Mouse (Mus musculus) adrenal gland (tissue): Measurements from ENCODE around the gene Fbxl21.

Experiments used
- intact Hi-C: fragments of 180-260 bp; cut with DNase I; formaldehyde crosslinking; loops from one replicate; pipeline ENCODE4 v1.15.1; 2025
- long read RNA-seq, 2 experiments: library from polyadenylated mRNA; unstranded; transcript quantifications; one replicate each; pipeline ENCODE4 v2.0.0; 2020; ENCODE audit warnings: borderline replicate concordance in 1 of 2; ENCODE audit not compliant: insufficient replicate concordance in 1 of 2

The Fbxl21 gene
- long read RNA-seq, experiment 1, result 0 reads
- long read RNA-seq, experiment 2, partial matches to known transcripts, result 1 of 5 reads
- long read RNA-seq, experiment 2, other reads (novel, unspliced or antisense), result 1 of 5 reads

DNA sequence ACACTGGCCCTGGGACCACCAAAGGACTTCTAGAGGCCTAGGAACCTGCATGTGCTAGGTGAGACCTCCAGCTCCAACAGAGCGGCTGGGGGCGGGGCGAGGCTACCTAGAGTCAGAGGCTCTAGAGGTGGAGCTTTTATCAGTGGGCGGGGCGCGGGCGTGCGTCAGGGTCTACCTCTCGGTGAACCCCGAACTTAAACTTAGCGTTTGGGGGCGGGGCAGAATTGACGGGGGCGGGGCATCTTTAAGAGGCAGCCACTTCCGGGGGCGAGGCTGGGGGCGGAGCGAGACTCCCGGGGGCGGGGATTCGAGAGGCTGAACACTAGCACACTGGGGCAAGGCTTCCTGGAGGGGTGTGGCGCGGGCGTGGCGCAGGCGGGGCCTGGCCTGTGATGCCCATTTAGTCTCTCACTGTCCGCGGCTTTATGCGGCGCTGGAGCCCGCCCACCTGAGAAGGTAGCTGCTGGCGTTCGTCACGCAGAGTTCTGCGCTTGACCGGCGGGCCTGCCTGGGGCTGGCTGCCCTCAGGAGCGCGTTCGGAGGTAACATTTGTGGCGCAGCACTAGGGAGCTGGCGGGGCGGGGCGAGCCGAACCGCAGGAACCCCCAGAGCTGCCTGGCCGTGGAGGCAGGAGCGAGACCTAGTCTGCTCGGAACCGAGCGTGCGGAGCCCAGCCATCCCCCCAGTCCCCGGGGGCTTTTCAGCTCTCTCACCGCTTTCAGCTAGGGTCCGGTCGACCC lies at the start of gene Fbxl21:
Fbxl21 (plus strand) TSS at position 392 of the 740 bp plus-strand sequence.
- intact Hi-C loops, result no loop called here

DNA sequence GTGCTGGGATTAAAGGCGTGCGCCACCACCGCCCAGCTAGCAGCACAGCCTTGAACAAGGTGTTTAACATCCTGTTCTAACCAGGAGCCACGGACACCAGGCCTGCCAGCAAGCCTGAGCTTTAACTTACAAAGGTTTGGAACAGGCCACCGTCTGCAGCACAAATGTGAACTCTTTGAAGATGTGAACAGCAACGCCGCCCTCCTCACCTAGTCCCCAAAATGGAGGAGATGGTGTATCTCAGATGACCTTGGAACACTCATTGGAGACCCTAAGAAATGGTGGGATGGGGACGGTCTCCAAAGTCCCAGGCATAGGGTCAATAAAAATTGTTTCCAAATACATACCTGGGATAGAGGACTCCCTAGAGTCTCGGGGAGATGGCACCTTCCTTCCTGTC lies 49.6 kb upstream of the Fbxl21 start:
- intact Hi-C loops, result loop anchor here (5.0 kb wide), 1 partner anchor 790 kb away; no protein-coding TSS in a partner anchor

DNA sequence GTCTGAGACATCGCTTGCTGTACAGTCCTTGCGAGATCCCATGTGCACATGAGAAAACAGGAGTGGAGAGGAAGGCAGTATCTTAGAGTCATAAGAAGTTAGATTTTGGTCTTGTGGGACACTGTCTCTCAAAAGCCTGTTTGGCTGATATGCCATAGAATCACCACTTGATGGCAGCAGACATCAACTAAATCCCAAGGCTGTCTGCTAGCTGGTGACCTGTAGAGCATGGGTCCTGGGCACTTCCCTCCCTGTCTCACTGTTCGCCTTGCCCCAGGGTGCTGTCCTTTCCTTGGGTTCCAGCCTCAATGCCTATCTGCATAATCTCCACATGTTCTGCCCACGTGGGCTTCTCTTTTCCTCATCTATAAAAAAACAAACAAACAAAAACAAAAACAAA lies 46.9 kb upstream of the Fbxl21 start:
- intact Hi-C loops, result loop anchor here (5.0 kb wide), 4 partner anchors 62 to 282 kb away; no protein-coding TSS in a partner anchor

DNA sequence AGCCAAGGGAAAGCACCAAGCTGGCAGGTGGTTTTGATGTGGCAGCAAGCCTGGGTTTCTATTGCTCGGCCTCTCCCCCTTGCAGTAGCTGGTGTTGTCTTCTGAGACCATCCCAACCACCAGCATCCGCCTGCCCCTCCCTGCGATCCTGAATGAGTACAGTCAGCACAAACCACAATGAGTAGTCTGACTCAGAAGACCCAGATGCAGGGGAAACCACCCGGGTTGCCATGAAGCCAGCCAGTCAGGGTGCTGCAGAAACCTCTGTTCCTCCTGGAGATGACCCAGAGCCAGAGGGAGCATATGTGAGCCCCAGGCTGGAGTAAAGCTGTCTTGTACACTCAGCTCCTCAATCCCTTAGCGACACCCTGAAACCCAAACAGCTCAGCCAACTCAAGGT lies 45.5 kb upstream of the Fbxl21 start:
- intact Hi-C loops, result loop anchor here (2.0 to 5.0 kb wide), 5 partner anchors 61 to 281 kb away; no protein-coding TSS in a partner anchor

DNA sequence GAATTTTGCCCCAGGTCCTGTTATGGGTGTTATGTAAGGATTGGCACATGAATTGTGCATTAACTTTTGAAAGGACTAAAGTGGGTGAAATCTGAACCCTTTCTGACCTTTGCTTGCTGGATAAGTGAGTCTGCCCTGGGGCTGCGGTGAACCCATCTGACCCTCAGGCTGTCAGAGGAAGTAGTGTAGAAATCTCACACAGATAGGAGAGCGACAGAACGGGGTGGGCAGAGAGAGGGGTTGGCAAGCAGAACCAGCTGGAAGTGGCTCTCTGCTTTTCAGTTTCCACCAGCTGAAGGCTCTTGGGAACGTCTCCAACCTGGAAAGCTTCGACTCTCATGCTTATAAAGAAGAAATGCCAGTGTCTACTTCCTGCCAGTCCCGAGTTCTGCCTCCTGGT lies 45.0 kb upstream of the Fbxl21 start:
- intact Hi-C loops, result loop anchor here (2.0 to 5.0 kb wide), 5 partner anchors 60 to 280 kb away; no protein-coding TSS in a partner anchor

DNA sequence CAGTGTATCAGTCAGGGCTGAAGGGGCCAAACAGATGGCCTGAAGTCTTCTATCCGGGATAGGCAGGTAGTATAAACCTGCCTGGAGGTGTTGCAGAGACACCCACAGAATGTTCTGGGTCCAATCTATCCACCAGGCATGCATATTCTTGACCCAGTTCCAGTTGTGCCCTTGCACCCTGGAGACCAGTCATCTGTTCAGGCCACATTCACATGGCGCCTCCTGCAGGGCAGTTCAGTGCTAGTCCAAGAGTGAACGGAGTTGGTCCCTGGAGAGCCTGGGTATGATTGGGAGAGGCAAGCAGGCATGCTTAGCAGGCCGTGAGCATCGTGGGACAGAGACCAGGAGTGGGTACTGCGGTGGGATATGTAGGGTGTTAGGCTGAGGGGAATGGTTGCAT lies 44.2 kb upstream of the Fbxl21 start:
- intact Hi-C loops, result loop anchor here (5.0 kb wide), 4 partner anchors 59 to 279 kb away; no protein-coding TSS in a partner anchor

DNA sequence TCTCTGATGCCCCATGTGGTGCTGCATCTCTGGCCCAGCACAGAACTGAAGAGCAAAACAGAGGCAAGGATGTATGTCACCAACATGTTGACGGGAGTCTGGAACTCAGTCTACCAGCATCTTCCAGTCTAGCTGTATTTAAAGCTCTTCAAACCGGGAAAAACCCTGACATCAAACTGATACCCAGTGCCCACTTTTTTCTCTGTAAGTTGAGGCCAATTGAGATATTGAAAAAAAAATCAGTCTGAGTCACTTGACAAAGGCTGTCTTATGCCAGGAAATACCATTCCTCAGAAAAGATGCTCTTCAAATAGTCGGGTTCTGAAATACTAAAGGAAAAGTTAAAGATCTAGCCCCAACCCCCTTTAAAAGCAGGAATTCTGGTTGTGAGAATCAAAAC lies 40.1 kb upstream of the Fbxl21 start, which contains the start of gene Il9:
Il9 (minus strand) TSS at position 101 of the 400 bp plus-strand sequence.
- intact Hi-C loops, result no loop called here

DNA sequence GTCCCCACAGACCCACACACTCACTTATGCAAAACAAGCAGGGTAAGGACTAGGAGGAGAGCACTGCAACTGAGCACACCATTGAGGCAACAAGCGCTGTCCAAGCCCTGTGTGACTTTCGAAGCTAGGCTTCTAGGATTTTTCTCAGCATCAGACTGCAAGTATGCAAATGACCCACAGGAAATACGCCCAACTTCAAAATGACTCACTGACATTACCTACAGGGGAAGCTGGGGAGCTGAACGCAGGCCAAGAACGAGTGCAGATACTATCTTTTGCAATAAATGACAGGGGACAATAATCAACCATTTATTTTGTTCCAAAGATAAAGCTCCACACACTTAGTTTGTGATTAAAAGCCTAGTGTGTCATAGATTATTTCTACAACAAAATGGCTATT lies 34.3 kb upstream of the Fbxl21 start:
- intact Hi-C loops, result no loop called here

DNA sequence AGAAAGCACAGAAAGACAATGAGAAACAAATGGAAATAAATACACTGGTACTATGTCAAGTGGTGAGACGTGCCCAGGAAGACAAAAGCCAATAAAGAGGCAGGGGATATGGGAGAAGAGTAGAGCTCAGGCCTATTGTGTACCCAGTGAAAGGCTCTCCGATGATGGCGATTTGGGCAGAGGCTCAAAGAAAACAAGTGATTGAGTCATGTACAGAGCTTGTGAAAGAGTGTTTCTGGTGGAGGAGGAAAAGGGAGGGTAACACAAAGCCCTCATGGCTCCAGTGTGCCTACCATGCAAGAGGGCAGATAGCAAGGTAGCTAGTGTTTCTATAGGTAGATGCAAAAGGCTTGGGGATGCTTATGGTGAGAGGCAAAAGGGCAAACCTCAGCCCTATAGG lies 27.8 kb upstream of the Fbxl21 start:
- intact Hi-C loops, result no loop called here

DNA sequence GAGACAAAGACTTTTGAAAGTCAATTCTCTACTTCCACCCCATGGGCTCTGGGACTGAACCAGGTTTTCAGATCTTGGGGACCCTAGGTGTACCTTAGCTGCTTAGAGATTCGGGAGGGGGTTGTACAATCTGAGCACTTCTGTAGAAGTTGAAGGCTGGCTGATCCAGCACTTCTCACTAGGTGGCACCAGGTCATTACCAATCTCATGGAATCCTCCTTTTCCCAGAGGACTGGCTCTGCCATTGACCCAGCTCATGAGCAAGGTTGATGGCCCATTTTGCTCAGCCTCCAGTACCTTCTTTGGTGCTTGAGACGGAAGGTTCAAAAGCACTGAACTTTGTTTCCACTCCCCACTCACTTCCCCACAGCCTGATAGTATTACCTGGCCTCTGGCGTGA lies 22.1 kb upstream of the Fbxl21 start:
- intact Hi-C loops, result no loop called here

DNA sequence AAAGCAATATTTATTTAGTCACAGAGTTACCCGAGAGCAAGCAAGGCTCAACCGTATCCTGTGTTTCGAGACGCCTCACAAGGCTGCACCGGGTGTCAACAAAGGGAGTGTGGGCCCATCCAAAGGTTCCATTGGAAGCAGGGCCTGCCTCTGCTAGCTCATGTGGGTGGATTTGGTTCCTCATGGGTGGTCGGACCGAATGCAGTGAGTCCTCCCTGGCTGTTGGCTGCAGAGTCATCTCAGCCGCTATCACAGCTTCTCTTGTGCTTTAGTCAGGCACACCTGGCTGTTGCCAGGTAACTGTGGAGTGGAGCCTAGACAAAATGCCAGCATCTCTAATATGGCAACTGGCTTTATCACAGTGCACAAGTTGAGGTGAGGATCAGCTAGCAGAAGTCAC lies 21.6 kb upstream of the Fbxl21 start:
- intact Hi-C loops, result no loop called here

DNA sequence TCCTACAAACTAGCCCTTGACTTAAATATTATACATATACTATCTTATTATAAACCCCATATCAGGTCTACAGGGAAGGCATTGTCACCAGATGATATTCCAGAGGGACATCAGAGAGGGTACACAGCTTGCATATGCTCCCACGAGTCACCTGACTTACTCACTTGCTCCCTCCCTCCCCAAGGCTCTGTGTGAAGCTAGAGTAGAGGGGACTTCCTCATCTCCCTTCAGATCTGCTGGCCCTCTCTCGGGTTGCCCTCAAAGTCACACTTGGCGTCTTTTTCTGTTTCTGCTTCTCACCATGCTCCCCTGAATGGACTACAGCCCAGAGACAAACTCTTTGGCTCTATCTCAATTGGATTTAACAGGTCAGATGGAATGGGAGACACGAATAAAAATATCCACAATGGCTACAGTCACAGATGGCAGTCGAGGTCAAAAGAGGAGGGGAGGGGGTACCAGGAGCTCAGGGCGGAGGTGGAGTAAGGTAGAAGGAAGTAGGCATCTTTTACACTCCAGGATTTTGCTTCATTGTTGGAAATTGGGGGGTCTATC lies 20.3 kb upstream of the Fbxl21 start:
- intact Hi-C loops, result no loop called here

DNA sequence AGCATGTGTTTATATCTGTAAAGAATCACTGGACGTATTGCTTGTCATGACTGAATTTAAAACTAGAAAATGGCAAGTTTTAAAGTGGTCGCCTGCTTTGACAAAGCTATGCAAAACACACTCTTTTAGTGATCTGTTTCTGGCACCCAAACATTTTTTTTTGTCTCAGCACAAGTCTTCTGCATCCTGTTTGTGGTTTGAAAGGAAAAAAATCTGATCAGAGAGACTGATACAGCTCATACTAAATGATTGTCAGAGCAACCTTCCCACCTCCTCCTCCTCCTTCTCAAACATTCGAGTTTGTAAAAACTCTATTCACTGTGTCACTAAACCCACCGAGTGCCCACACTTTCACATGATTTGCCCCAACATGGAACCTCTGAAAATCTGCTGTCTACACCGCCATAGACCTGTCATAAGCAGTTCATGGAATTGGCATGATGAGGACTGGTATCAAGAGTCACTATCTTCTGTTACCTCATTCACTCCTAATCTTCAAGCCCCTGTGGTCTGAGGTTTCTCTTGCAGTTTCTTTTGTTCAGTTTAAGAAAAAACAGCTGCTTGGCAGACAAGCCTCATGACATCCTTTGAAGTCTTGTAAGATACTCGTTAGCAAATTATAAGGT lies 15.3 kb upstream of the Fbxl21 start:
- intact Hi-C loops, result no loop called here

DNA sequence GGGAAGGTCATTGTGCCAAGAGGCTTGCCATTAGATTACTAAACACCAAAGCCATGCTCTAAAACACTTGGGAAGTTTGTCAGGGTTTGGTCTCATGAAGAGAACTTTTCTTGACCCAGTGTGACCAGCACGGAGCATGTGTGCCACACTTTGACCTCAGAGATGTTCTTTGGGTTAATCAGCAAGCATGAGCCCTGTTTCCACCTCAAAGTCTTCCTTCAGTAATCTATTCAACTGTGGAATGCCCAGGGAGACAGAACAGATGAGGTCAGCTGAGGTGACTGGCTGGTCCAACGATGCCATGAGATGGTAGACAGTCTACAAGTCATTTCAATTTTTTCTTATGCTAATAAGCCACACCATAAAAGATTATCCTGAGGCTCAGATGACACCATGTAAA lies 12.5 kb upstream of the Fbxl21 start:
- intact Hi-C loops, result no loop called here

DNA sequence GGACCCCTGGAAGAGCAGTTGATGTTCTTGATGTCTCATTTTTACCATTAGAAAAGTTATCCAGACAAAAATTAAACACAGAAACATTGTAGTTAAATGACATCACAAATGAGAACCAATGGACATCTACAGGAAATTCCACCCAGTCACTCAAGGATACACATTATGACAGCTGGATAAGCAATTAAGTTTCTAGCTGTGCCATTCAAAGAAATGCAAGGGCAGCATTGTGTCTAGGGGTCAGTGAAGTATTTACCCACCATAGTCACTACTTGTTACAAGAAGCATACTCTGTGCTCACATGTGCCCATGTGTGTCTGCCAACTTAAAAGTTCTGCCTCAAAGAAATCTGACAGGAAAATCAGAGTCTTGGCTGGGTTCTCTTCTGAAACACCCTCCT lies 8.7 kb upstream of the Fbxl21 start:
- intact Hi-C loops, result no loop called here

DNA sequence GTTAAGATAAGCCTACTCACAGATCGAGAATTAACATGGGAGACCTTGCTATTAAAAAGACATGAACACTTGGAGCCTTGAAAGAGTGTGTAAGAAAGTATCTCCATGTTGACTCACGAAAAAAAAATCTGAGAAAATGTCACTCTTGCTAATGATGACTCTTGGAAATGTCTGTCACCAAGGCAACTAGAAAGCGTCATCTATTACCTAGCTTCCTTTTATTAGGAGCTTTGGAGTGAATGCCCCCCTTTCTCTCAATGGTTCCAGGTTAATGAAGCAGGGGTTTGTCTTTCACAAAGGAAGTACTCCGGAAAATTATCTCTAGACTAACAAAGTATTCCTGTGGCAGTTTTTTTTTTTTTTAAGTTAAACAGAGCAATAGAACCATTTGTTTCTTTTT lies 6.0 kb upstream of the Fbxl21 start:
- intact Hi-C loops, result no loop called here

DNA sequence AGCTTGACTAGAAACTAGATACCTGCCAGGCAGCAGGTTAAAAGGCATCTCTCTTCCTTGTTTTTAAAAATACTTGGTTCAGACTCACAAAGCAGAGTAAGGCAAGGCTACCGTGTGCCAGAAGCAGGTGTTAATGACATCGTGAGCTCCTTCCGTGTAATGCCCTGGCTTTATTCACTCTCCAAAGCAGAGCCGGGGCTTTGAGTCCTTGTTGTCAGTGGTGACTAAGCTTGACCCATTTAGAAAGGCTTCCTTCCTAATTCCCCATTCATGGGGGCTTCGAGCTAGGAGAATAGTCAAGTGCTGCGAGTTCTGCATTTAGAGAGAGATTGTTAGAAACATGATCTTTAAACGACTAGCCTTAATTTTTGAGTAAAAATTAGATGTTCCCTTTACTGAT lies 5.5 kb upstream of the Fbxl21 start:
- intact Hi-C loops, result no loop called here

DNA sequence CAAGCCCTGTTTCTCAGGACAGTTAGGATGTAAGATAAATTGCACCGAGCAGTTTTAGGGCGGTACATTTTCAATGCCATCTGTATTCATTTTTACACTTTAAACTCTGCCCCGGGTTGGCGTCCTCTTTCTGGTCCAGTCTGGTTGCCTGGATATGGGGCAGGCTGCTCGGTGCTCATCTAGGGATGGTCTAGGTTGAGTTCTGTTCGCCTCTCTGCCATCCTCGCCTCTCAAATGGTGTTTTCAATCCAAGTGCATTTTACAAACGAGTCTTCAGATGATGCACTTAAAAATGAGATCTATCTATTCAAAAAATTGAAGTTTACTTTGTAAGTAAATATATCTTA lies 522 bp downstream of the Fbxl21 start:
- intact Hi-C loops, result no loop called here

DNA sequence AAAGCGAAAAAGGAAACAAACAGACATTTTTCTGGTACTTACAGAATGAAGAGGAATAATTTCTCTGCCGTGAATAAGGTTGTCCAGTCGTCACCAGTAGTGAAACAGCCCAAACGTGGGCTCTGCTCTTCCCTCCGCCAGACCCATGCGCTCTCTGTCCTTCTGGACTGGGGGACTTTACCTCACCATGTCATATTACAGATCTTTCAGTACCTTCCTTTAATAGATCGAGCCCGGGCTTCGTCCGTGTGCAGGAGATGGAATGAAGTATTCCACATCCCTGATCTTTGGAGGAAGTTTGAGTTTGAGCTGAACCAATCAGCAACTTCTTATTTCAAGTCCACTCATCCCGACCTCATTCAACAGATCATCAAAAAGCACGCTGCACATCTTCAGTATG lies 4.6 kb downstream of the Fbxl21 start:
- intact Hi-C loops, result no loop called here

DNA sequence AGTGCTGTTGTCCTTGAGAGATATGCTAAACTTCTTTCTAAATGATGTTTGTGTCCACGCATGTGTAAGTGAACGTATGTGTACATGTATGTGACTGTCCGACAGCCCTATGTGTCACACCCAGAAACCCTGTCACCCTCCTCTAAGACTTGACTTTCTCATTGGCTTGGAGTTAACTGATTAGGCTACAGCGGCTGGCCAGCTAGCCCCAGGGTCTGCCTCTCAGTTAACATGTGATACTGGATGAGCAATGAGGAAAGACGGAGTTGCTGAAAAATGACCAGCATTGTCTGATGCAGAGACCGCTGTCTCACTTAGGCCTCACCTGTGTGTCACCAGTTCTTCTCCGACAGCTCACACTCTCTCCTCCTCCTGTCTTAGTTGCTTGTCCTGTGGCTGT lies 5.6 kb downstream of the Fbxl21 start:
- intact Hi-C loops, result no loop called here

DNA sequence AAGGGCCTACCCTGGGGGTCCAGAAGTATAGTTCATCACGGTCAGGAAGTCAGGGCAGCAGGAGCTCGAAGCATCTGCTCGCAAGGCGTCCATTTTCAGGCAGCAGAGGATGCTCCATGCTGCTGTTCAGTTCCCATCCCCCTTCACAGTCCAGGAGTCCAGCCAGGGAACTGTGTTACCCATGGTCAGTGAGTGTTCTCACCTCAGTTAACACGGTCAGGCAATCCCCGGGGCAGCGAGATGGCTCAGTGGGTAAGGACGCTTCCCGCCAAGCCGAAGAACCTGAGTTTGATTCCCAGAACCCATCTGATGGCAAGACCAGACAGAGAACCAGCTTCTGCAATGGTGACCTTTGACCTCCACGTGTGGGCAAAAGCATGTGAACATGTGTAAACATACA lies 6.0 kb downstream of the Fbxl21 start:
- intact Hi-C loops, result no loop called here

DNA sequence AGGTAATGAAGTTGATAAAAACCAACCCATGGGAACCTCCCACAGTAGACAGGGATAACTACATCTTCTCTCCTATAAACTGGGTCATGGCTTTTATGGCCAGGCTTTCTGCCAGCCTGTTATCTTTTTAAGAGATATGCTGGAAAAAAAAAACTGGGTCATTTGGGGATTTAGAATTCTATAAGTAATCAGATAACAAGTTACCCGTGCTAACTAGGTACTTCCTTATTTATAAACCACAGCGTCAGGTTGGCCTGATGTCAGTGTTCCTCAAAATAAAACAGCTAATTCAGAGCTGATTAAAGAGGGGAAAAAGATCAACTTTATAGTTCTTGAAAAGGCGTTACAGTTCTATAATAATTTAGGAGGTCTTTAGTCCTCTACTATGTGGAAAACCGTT lies 6.8 kb downstream of the Fbxl21 start:
- intact Hi-C loops, result no loop called here
